Mouse (Mus musculus) olfactory bulb, adult 2 months (tissue): ENCODE measurements around the gene Zdhhc14. TPM values are rescaled to one million over a fixed set of nuclear protein-coding genes. Genes with fewer than 3 reads are reported as not detected.
A peak's percentile ranks its signal among the peaks of the same experiment; 100 is the strongest.
"Not testable (repeated sequence)": the region's sequence is repeated elsewhere in the genome, so short reads cannot be mapped to it uniquely, and the experiment has no call there.

Experiments
- H3K27ac ChIP-seq: fragments of 200-500 bp; 2 replicates; pipeline ENCODE4 v1.5.1; 2012; ENCODE audit warnings: low read depth, low read length; ENCODE audit not compliant: insufficient read depth
- H3K4me1 ChIP-seq: fragments of 200-500 bp; 2 replicates; pipeline ENCODE4 v1.6.1; 2012; ENCODE audit warnings: low read length; ENCODE audit not compliant: control insufficient read depth, insufficient read depth
- H3K4me3 ChIP-seq: fragments of 200-500 bp; 2 replicates; pipeline ENCODE4 v1.5.1; 2012; ENCODE audit warnings: mild to moderate bottlenecking, low read depth, low read length, moderate library complexity; ENCODE audit not compliant: insufficient read depth
- CTCF ChIP-seq: fragments of 200-500 bp; IDR thresholded peaks from 2 replicates; pipeline ENCODE4 v1.5.1; 2012; ENCODE audit warnings: low read depth, mild to moderate bottlenecking, low read length, moderate library complexity; ENCODE audit not compliant: insufficient read depth
- POLR2A ChIP-seq: fragments of 200-500 bp; IDR thresholded peaks from 2 replicates; pipeline ENCODE4 v1.6.1; 2012; ENCODE audit warnings: mild to moderate bottlenecking, low read depth, low read length, moderate library complexity; ENCODE audit not compliant: insufficient read depth
- WGBS: fragments of 180-500 bp; shearing (Covaris S2); methylation state at CpG from one replicate; pipeline ENCODE4 v1.1.7; 2018; 5-methylcytosine and 5-hydroxymethylcytosine counted together
- polyA plus RNA-seq: library from polyadenylated mRNA; stranded (reverse); fragments of >200 nt; gene quantifications from 2 replicates; pipeline ENCODE4 v1.2.4, GENCODE M21; 2012; ENCODE audit warnings: low replicate concordance; ENCODE audit not compliant: missing spikeins, insufficient read depth, insufficient read length

Gene Zdhhc14
- polyA plus RNA-seq, 1 experiment = not detected

DNA sequence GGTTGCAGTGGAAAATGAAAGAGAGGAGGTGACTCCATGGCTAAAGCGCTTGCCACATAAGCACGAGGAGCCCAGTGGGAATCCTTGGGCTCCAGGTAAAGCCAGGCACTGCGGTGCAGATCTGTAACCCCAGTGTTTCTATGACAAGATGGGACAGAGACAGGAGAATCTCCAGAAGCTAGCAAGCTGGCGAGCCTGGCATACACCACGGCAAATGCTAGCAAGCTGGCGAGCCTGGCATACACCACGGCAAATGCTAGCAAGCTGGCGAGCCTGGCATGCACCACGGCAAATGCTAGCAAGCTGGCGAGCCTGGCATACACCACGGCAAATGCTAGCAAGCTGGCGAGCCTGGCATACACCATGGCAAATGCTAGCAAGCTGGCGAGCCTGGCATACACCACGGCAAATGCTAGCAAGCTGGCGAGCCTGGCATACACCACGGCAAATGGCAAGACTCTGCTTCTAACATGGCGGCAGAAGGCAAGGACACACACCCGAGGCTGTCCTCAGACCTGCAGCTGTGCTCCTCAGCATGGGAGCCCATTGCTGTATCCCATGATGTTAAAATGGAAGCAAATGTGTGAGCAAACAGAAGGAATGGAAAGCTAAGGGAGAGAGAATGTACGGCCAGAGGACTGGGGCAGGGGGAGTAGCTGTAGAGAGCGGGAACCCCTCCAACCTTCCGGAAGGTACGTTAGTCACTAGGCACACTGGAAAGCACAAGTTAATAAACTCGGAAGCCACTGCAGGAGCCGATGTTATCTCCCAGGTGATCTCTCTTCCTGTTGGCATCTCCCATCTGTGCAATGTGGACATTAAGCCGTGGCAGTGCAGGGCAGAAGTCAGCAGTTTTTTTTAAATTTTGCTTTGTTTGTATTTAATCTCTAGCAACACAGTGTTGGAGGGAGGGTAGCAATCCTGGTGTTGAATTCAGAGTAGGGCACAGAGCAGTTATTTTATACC lies 129.6 kb downstream of the Zdhhc14 start:
- TF ChIP-seq CTCF = no peak
- TF ChIP-seq POLR2A = no peak
- WGBS = 84% methylated on average over 25 of the region's 25 CpGs
- no peak overlapping the region for H3K4me3 ChIP-seq
- H3K27ac ChIP-seq = no peak overlapping the region
- 0 out of 2 replicates have a peak, but pooled peaks cover 3% of the 10 kb centered on the region for H3K4me1 ChIP-seq

DNA sequence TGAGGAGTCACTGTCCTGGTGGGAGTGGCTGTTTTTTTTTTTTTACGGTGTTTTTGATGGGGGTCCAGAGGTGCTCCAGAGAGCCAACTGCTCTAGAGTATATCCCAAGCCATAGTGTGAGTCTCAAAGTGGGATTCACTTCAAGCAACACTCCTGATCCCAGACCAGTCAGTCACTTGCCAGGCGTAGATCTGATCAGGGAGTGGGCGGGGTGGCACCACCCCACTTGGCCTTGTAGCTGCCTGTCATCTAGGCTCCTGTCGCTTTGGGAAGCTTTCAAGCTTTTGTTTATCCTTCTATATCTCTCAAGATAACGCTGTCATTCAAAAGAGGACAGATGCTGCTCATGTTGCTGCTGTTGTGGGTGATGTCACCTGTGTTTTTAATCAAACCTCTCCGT lies 130.4 kb downstream of the Zdhhc14 start:
- 74% methylated on average over 6 of the region's 6 CpGs for WGBS
- TF ChIP-seq POLR2A (no peak), CTCF (no peak)
- Histone ChIP-seq H3K4me3 (no peak overlapping the region), H3K27ac (no peak overlapping the region), H3K4me1 (0 out of 2 replicates have a peak, but pooled peaks cover 3% of the 10 kb centered on the region)

DNA sequence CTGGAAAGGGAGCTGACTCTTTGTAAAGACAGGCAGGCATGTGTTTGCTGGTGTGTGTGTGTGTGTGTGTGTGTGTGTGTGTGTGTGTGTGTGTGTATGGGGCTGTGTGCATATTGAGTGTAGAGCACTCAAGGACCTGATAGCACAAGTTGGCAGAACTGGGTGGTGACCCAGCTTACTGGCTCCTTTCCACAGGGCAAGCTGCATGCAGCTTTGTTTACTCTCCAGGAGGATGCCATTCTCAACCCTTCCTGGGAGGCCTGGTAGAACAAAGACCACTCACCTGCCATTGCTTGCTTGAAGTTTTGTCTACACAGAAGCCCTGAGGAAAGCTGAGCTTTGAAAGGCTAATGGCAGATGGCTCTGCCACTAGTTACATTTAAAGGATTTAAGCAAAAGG lies 130.8 kb downstream of the Zdhhc14 start:
- Histone ChIP-seq H3K4me3 (no peak overlapping the region), H3K27ac (no peak overlapping the region), H3K4me1 (0 out of 2 replicates have a peak, but pooled peaks cover 3% of the 10 kb centered on the region)
- TF ChIP-seq POLR2A = no peak
- no peak for TF ChIP-seq CTCF

DNA sequence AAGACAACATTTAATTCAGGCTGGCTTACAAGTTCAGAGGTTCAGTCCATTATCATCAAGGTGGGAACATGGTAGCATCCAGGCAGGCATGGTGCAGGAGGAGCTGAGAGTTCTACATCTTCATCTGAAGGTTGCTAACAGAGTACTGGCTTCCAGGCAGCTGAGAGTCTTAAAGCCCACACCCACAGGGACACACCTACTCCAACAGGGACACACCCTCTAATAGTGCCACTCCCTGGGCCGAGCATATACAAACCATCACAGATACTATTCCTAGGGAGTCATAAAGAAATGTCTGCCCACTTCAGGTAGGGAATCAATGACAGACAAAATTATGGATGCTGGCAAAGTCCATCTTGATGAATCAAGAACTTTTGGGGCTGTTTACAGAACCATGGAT lies 132.5 kb downstream of the Zdhhc14 start:
- 96% methylated on average over 1 of the region's 1 CpGs for WGBS
- H3K4me3 ChIP-seq, H3K4me1 ChIP-seq, H3K27ac ChIP-seq: not testable (repeated sequence)

DNA sequence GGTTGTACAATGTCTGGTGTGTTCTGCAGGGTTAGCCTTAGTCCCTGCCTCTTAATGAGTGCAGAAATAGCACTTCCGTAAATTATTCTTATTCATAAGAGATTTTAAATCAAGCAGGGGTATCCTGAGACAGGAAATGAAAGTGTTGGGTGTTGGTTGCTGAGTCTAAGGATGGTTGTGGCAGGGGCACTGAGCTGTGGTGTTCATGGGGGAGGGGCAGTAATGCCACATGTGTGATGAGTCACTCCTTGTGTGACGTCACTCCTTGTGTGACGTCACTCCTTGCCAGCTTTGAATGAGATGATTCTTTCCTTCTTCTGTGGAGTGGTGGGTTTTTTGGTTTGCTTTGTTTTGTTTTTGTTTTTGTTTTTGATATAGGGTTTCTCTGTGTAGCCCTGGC lies 134.0 kb downstream of the Zdhhc14 start:
- H3K27ac ChIP-seq = no peak overlapping the region
- H3K4me1 ChIP-seq = 0 out of 2 replicates have a peak, but pooled peaks cover 3% of the 10 kb centered on the region
- no peak overlapping the region for H3K4me3 ChIP-seq
- TF ChIP-seq CTCF = no peak
- TF ChIP-seq POLR2A = no peak
- 64% methylated on average over 3 of the region's 3 CpGs for whole genome bisulfite sequencing

DNA sequence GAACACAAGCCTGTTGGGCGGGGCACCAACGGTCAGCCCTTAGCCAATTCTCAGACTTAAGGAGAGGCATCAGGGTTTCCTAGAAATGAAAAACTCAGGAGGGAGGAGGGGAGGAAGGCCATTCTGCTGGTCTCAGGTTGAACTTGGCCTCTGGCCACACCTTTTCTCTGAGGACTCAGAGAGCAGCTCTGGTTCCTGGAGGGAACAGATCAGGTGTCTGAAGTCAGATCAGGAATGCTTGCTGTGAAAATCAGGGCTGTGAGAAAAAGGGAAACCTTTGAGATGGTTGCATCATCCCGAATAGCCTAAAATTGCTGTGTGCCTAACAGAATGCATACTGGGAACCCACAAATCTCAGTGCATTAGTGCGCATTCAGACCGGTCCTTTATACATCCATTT lies 135.3 kb downstream of the Zdhhc14 start:
- H3K4me1 ChIP-seq = 0 out of 2 replicates have a peak, but pooled peaks cover 3% of the 10 kb centered on the region
- TF ChIP-seq CTCF (no peak), POLR2A (no peak)
- H3K4me3 ChIP-seq = no peak overlapping the region
- H3K27ac ChIP-seq = no peak overlapping the region
- 93% methylated on average over 5 of the region's 5 CpGs for WGBS

DNA sequence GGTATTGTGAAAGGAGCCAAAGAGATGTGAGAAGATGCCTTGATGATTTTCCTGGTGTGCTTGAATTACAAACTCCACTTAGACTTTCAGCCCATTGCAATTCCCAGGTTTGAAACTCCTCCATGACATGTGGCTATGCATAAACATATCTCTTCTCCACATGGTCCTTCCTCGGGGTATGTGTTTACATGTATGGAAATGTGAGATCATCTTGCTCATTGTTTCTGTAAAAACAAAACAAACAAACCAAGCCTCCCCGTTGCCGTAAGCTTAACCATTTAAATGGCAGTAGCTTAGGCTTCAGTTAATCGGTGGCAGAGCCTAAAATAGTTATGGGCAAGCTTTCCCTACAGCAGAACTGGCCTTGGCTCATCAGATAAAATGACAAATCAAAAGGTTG lies 137.3 kb downstream of the Zdhhc14 start:
- Histone ChIP-seq H3K27ac (no peak overlapping the region), H3K4me3 (no peak overlapping the region), H3K4me1 (no peaks in the 10 kb centered on the region)
- TF ChIP-seq CTCF (no peak), POLR2A (no peak)
- 57% methylated on average over 4 of the region's 4 CpGs for WGBS

DNA sequence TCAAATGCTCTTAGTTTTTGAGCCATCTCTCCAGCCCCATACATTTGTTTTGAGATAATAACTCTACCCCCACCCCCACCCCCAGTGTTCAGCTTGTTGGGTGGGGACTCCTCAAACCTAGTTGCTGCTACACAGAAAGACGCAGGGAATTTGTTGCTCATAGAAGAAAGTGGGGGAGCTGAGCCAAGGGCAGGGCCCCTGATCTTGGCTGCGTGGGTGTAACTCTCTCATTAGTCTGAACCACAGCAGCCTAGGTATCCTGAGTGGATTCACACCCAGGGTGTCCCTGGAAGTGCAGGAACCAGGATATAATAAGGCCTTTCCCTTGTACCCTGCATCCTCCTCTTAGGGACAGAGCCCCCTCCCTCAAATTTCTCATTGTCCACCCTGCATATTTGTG lies 142.9 kb downstream of the Zdhhc14 start:
- TF ChIP-seq POLR2A = no peak
- TF ChIP-seq CTCF = no peak
- 41% methylated on average over 2 of the region's 2 CpGs for WGBS

DNA sequence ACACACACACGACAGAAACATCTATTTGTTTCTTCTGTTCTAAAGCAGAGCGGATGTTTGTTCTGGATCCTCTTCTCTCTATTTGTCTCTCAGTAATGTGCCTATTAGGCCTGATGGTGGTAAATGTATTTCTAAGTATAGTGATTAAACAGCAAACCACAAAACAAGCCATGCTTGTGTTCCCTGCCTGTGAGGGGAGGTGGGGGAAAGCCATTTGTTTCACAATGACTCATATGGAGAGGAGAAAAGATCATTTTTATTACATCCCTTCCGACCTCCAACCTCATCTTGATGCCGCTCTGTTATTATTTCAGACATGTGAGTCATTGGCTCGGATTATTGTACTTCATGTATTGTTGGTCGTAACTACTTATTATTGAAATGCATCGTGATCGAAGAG lies 149.1 kb downstream of the Zdhhc14 start:
- H3K4me1 ChIP-seq = peaks cover 12% of the 10 kb centered on the region
- H3K27ac ChIP-seq = peak overlapping the region; percentile 77; the same call in 1 of the 2 replicates
- no peak overlapping the region for H3K4me3 ChIP-seq
- WGBS = 20% methylated on average over 8 of the region's 8 CpGs
- TF ChIP-seq POLR2A (no peak), CTCF (no peak)

More for the DNA sequence above, 142.9 kb downstream of the Zdhhc14 start:
- Histone ChIP-seq H3K4me3 (no peak overlapping the region), H3K27ac (no peak overlapping the region), H3K4me1 (peaks cover 6% of the 10 kb centered on the region; the same call in 1 of the 2 replicates)
